Mouse (Mus musculus): Measurements from ENCODE around the gene Txnip. TPM values are rescaled to one million over a fixed set of nuclear protein-coding genes. Genes with fewer than 3 reads are reported as not detected.

The Txnip gene
- polyA plus RNA-seq, 1 experiment from 2014 or later: 41.1 TPM

DNA sequence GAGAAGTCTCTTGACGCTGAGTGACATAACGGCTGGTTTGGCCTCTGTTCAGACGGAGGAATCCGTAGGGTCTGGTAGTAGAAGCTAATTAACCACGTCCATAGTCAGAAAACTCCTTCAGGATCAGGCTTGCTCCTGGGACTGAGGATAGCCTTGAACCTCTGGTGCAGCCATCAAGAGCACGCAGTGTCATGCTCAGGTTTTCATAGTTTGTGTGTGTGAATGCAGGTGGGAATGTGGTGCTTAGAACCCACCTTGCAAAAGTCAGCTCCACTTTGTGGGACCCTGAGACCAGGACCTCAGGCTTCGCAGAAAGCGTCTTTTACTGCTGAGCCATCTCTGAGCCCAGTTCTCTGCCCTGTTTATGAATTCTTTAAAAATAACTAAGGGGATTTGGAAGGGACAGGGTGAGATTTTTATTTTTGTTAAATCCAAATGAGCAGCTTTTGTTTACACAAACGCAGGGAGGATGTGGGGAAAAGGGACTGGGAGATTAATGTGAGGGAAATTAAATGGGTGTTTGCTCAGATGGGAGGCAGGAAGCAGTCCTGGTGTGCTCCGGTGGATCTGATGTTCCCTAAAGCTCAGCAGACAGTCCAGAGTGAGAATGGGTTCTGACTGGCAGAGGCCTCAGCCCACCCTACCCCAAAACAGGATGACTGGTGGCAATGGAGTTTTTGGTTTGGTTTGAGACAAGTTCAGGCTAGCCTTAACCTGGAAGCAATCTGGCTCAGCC lies 4.4 kb downstream of the Txnip start:
- H3K27ac ChIP-seq (ENCODE audit: low read depth, low read length): peak overlapping the region; percentile 57; the same call in 1 of the 2 replicates
- DNase-seq (ENCODE audit: low spot score): no peak
- H3K4me3 ChIP-seq (ENCODE audit: low read depth, low read length): no peak overlapping the region
- no peak for ATAC-seq (replicated peaks; ENCODE audit: low FRiP score)
- H3K4me2 ChIP-seq: 0 out of 2 replicates have a peak overlapping the region, but pooled peaks have one; percentile 5
- H3K4me1 ChIP-seq (replicated peaks; ENCODE audit: control insufficient read depth, insufficient read depth, low read length): peaks cover 23% of the 10 kb centered on the region
- WGBS: 47% methylated on average over 10 of the region's 10 CpGs
- H3K9me3 ChIP-seq (ENCODE audit: control insufficient read depth, low read length): no peaks in the 10 kb centered on the region
- no peak overlapping the region for H3K9ac ChIP-seq (ENCODE audit: low read depth, low read length)
- H3K27me3 ChIP-seq (replicated peaks; ENCODE audit: control insufficient read depth, insufficient read depth, low read length): no peaks in the 10 kb centered on the region
- H3K36me3 ChIP-seq (ENCODE audit: control insufficient read depth, insufficient read depth, low read length): peaks cover 20% of the 10 kb centered on the region

DNA sequence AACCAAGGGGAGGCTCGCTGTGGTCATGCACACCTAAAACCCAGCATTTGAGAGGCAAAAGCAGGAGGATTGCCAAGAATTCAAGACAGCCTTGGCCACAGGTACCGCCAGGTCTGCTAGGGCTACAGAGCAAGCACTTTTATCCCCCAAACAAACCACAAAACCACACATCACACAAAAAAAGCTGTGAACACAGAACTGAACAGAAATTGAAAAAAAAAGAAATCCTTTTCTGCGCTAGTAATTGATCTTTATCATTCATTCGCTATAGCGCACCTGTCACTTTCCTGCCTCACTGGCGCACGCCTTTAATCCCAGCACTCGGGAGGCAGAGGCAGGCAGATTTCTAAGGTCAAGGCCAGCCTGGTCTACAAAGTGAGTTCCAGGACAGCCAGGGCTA lies 5.5 kb downstream of the Txnip start:
- DNase-seq (ENCODE audit: low spot score) (no peak), ATAC-seq (replicated peaks; ENCODE audit: low FRiP score) (no peak)
- Histone ChIP-seq H3K27ac (ENCODE audit: low read depth, low read length) (no peak overlapping the region), H3K4me1 (replicated peaks; ENCODE audit: control insufficient read depth, insufficient read depth, low read length) (peaks cover 23% of the 10 kb centered on the region), H3K36me3 (ENCODE audit: control insufficient read depth, insufficient read depth, low read length) (peaks cover 20% of the 10 kb centered on the region), H3K9me3 (ENCODE audit: control insufficient read depth, low read length) (no peaks in the 10 kb centered on the region), H3K27me3 (replicated peaks; ENCODE audit: control insufficient read depth, insufficient read depth, low read length) (no peaks in the 10 kb centered on the region), H3K4me2 (no peak overlapping the region), H3K9ac (ENCODE audit: low read depth, low read length) (no peak overlapping the region), H3K4me3 (ENCODE audit: low read depth, low read length) (no peak overlapping the region)
- WGBS: 79% methylated on average over 8 of the region's 8 CpGs

- Histone ChIP-seq H3K9me3 (ENCODE audit: control insufficient read depth, low read length) (no peaks in the 10 kb centered on the region), H3K27me3 (replicated peaks; ENCODE audit: control insufficient read depth, insufficient read depth, low read length) (no peaks in the 10 kb centered on the region), H3K4me2 (peak overlapping the region; percentile 39), H3K27ac (ENCODE audit: low read depth, low read length) (peak overlapping the region; percentile 54), H3K36me3 (ENCODE audit: control insufficient read depth, insufficient read depth, low read length) (peaks cover 20% of the 10 kb centered on the region), H3K4me3 (ENCODE audit: low read depth, low read length) (no peak overlapping the region), H3K9ac (ENCODE audit: low read depth, low read length) (no peak overlapping the region), H3K4me1 (replicated peaks; ENCODE audit: control insufficient read depth, insufficient read depth, low read length) (peaks cover 23% of the 10 kb centered on the region)
- WGBS: 47% methylated on average over 10 of the region's 10 CpGs
- DNase-seq (ENCODE audit: low spot score): no peak
- ATAC-seq (replicated peaks; ENCODE audit: low FRiP score): 0 out of 2 replicates have a peak, but pooled peaks have one; percentile 27
Observed at GRCm38 (mm10) chr3:96563911-96564632, 6.3 kb downstream of the Txnip start.

DNA sequence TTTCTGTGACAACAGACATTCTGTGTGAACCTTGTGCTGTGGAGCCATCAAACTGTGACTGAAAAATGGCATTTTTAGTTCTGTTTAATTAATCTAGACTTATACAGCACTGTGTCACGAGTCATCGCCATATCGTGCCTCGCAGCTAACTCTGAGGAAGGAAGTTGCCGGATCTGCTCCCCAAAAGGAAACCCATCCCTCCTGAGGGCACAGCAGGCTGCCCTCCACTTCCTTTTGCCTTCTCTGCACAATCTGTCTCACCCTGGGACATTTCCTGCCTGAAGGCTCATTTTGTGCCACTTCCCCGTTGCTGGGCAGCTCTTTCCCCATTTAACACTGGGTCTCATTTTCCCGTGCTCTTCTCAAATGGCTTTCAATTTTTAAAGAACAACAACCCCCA lies 6.9 kb downstream of the Txnip start:
- Histone ChIP-seq H3K4me2 (peak overlapping the region; percentile 39), H3K4me3 (ENCODE audit: low read depth, low read length) (0 out of 2 replicates have a peak overlapping the region, but pooled peaks have one; percentile 8), H3K4me1 (replicated peaks; ENCODE audit: control insufficient read depth, insufficient read depth, low read length) (peaks cover 19% of the 10 kb centered on the region), H3K27me3 (replicated peaks; ENCODE audit: control insufficient read depth, insufficient read depth, low read length) (no peaks in the 10 kb centered on the region), H3K9me3 (ENCODE audit: control insufficient read depth, low read length) (no peaks in the 10 kb centered on the region), H3K27ac (ENCODE audit: low read depth, low read length) (peak overlapping the region; percentile 54), H3K9ac (ENCODE audit: low read depth, low read length) (peak overlapping the region; percentile 27; the same call in 1 of the 2 replicates), H3K36me3 (ENCODE audit: control insufficient read depth, insufficient read depth, low read length) (peaks cover 17% of the 10 kb centered on the region)
- WGBS: 25% methylated on average over 7 of the region's 7 CpGs
- no peak for DNase-seq (ENCODE audit: low spot score)
- peak; percentile 30; the same call in 1 of the 2 replicates for ATAC-seq (replicated peaks; ENCODE audit: low FRiP score)

GRCm38 (mm10) chr3:96565105-96565504 lies 7.3 kb downstream of the Txnip start:
- H3K9ac ChIP-seq (ENCODE audit: low read depth, low read length): no peak overlapping the region; the same call in 1 of the 2 replicates
- peaks cover 13% of the 10 kb centered on the region for H3K36me3 ChIP-seq (ENCODE audit: control insufficient read depth, insufficient read depth, low read length)
- H3K4me1 ChIP-seq (replicated peaks; ENCODE audit: control insufficient read depth, insufficient read depth, low read length): peaks cover 15% of the 10 kb centered on the region

DNA sequence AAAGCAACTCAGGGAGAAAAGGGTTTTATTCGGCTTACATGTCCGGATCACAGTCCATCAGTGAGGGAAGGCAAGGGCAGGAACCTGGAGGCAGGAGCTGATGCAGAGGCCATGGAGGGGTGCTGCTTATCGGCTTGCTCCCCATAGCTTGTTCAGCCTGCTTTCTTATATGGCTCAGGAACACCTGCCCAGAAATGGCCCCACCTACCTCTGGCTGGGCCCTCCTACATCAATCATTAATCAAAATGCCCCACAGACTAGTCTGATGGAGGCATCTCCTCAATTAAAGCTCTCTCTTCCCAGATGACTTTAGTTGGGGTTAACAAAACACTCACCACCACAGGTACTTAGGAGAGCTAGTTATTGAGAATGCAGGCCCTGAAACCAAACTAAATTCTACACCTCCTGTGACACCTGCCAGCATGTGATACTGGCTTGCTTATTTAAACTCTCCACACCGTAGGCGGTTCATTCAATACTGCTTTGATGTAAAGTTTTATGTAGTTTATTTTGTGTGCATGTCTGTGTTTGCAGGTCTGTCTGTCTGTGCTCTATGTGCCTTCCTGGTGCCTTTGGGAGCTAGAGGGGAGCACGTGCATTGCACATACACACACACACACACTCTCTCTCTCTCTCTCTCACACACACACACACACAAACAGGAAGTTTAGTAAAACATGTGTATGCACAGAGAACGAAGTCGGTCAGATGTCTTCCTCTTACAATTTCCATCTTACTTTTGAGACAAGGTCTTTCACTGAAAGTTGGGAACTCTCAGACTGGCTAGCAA lies 9.1 kb downstream of the Txnip start:
- DNase-seq (ENCODE audit: low spot score) (no peak), ATAC-seq (replicated peaks; ENCODE audit: low FRiP score) (no peak)
- no peak overlapping the region for H3K9ac ChIP-seq (ENCODE audit: low read depth, low read length)
- H3K4me2 ChIP-seq: no peak overlapping the region
- 77% methylated on average over 8 of the region's 8 CpGs for WGBS
- H3K4me1 ChIP-seq (replicated peaks; ENCODE audit: control insufficient read depth, insufficient read depth, low read length): peaks cover 20% of the 10 kb centered on the region
- no peak overlapping the region for H3K4me3 ChIP-seq (ENCODE audit: low read depth, low read length)
- H3K27me3 ChIP-seq (replicated peaks; ENCODE audit: control insufficient read depth, insufficient read depth, low read length): no peaks in the 10 kb centered on the region
- no peaks in the 10 kb centered on the region for H3K36me3 ChIP-seq (ENCODE audit: control insufficient read depth, insufficient read depth, low read length)
- H3K9me3 ChIP-seq (ENCODE audit: control insufficient read depth, low read length): no peaks in the 10 kb centered on the region
- no peak overlapping the region for H3K27ac ChIP-seq (ENCODE audit: low read depth, low read length)

More at GRCm38 (mm10) chr3:96565105-96565504, 7.3 kb downstream of the Txnip start:
- ATAC-seq (replicated peaks; ENCODE audit: low FRiP score): no peak
- Histone ChIP-seq H3K9me3 (ENCODE audit: control insufficient read depth, low read length) (no peaks in the 10 kb centered on the region), H3K27ac (ENCODE audit: low read depth, low read length) (peak overlapping the region; percentile 54), H3K27me3 (replicated peaks; ENCODE audit: control insufficient read depth, insufficient read depth, low read length) (no peaks in the 10 kb centered on the region), H3K4me2 (peak overlapping the region; percentile 39), H3K4me3 (ENCODE audit: low read depth, low read length) (0 out of 2 replicates have a peak overlapping the region, but pooled peaks have one; percentile 8)
- DNase-seq (ENCODE audit: low spot score): no peak
- 91% methylated on average over 2 of the region's 3 CpGs for WGBS

GRCm38 (mm10) chr3:96568605-96569004 lies 10.8 kb downstream of the Txnip start:
- DNase-seq (ENCODE audit: low spot score): no peak
- no peak overlapping the region for H3K4me3 ChIP-seq (ENCODE audit: low read depth, low read length)
- H3K4me2 ChIP-seq: no peak overlapping the region
- no peak overlapping the region for H3K9ac ChIP-seq (ENCODE audit: low read depth, low read length)
- 79% methylated on average over 8 of the region's 8 CpGs for whole genome bisulfite sequencing
- no peak for ATAC-seq (replicated peaks; ENCODE audit: low FRiP score)
- no peak overlapping the region for H3K27ac ChIP-seq (ENCODE audit: low read depth, low read length)
- H3K36me3 ChIP-seq (ENCODE audit: control insufficient read depth, insufficient read depth, low read length): no peaks in the 10 kb centered on the region
- H3K27me3 ChIP-seq (replicated peaks; ENCODE audit: control insufficient read depth, insufficient read depth, low read length): no peaks in the 10 kb centered on the region
- H3K4me1 ChIP-seq (replicated peaks; ENCODE audit: control insufficient read depth, insufficient read depth, low read length): peaks cover 21% of the 10 kb centered on the region
- no peaks in the 10 kb centered on the region for H3K9me3 ChIP-seq (ENCODE audit: control insufficient read depth, low read length)

DNA sequence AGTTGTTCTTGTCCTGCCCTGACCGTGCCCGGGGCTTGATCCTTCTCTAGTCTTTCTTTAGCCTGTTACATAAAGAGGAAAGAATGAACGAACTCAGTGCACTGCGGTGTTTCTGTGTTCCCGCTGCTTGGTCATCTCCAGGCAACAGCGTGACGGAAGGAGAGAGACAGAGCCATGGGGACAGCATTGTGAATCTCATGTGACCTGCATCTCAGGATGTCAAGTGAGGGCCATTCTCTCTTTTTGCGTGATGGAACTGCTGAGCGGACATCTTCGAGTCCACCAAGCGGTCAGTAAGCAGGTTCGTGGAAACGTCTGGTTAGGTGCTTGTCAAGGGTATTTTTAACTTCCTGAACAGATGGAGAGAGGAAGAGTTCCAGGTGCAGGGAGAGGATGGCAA lies 11.7 kb downstream of the Txnip start:
- no peak overlapping the region for H3K4me2 ChIP-seq
- H3K27ac ChIP-seq (ENCODE audit: low read depth, low read length): no peak overlapping the region
- H3K9me3 ChIP-seq (ENCODE audit: control insufficient read depth, low read length): no peaks in the 10 kb centered on the region
- no peaks in the 10 kb centered on the region for H3K27me3 ChIP-seq (replicated peaks; ENCODE audit: control insufficient read depth, insufficient read depth, low read length)
- ATAC-seq (replicated peaks; ENCODE audit: low FRiP score): no peak
- H3K4me1 ChIP-seq (replicated peaks; ENCODE audit: control insufficient read depth, insufficient read depth, low read length): peaks cover 25% of the 10 kb centered on the region
- DNase-seq (ENCODE audit: low spot score): no peak
- no peaks in the 10 kb centered on the region for H3K36me3 ChIP-seq (ENCODE audit: control insufficient read depth, insufficient read depth, low read length)
- 92% methylated on average over 13 of the region's 13 CpGs for WGBS
- H3K4me3 ChIP-seq (ENCODE audit: low read depth, low read length): no peak overlapping the region
- no peak overlapping the region for H3K9ac ChIP-seq (ENCODE audit: low read depth, low read length)
